Mouse (Mus musculus) heart, embryonic 13.5 days (tissue): ENCODE measurements around the gene Arhgap24. TPM values are rescaled to one million over a fixed set of nuclear protein-coding genes. Genes with fewer than 3 reads are reported as not detected.

Experiments
- ATAC-seq: fragments of 200-750 bp; cut with Nextera tagmentation; 2 replicates; pipeline ENCODE4 v1.8.0; 2017; ENCODE audit warnings: moderate TSS enrichment; ENCODE audit not compliant: insufficient number of reproducible peaks, low FRiP score, low TSS enrichment; ENCODE audit errors: extremely low read depth
- H3K27ac ChIP-seq: fragments of 300-500 bp; sonication (generic); replicated peaks from 2 replicates; pipeline ENCODE4 v1.5.1; 2015; ENCODE audit warnings: moderate library complexity, mild to moderate bottlenecking, inconsistent platforms
- H3K27me3 ChIP-seq: fragments of 300-500 bp; sonication (generic); replicated peaks from 2 replicates; pipeline ENCODE4 v1.6.1; 2015; ENCODE audit warnings: mild to moderate bottlenecking, inconsistent platforms
- H3K36me3 ChIP-seq: fragments of 300-500 bp; sonication (generic); 2 replicates; pipeline ENCODE4 v1.6.1; 2015; ENCODE audit warnings: mild to moderate bottlenecking, inconsistent platforms
- H3K4me1 ChIP-seq: fragments of 300-500 bp; sonication (generic); 2 replicates; pipeline ENCODE4 v1.6.1; 2015; ENCODE audit warnings: inconsistent platforms
- H3K4me2 ChIP-seq: fragments of 300-500 bp; sonication (generic); 2 replicates; pipeline ENCODE4 v1.6.1; 2015; ENCODE audit warnings: inconsistent platforms, mild to moderate bottlenecking, moderate library complexity
- H3K4me3 ChIP-seq: fragments of 300-500 bp; sonication (generic); 2 replicates; pipeline ENCODE4 v1.5.1; 2015; ENCODE audit warnings: moderate library complexity, mild to moderate bottlenecking, inconsistent platforms
- H3K9ac ChIP-seq: fragments of 300-500 bp; sonication (generic); 2 replicates; pipeline ENCODE4 v1.6.1; 2015; ENCODE audit warnings: inconsistent platforms, mild to moderate bottlenecking, moderate library complexity
- H3K9me3 ChIP-seq: fragments of 300-500 bp; sonication (generic); 2 replicates; pipeline ENCODE4 v1.6.1; 2016; ENCODE audit warnings: inconsistent platforms
- WGBS: fragments of 180-500 bp; shearing (Covaris S2); methylation state at CpG from one replicate; pipeline ENCODE4 v1.1.7; 2015; ENCODE audit warnings: mixed read lengths; 5-methylcytosine and 5-hydroxymethylcytosine counted together
- polyA plus RNA-seq: library from polyadenylated mRNA; unstranded; fragments of >200 nt; fragmentation: Nextera tagmentation; extraction: Ambion mirVana; gene quantifications from 2 replicates; pipeline ENCODE4 v1.2.1, GENCODE M21; 2015

Arhgap24 gene
- polyA plus RNA-seq, 1 experiment from 2014 or later, result 11.2 TPM

DNA sequence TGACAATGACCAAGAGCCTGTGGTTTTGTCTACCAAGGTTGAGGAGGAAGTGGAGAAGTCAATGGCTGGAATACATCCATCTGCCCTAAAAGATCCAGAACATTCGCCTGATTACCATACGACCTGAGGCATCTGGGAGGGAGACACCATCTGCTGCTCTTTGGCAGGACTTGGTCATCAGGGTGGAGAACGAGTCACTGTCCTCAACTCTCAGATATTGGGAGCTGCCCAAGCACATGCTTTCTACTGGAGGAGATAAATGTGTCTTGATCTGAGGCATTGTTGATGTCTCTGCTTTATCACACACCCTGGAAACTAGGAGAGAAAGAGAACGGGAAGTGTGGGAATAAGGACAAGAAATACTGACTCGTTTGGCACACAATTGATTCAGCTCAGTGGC lies 206.5 kb downstream of the Arhgap24 start:
- no peaks in the 10 kb centered on the region for H3K9me3 ChIP-seq
- ATAC-seq, result no peak
- no peak overlapping the region for H3K4me3 ChIP-seq
- H3K4me2 ChIP-seq, result no peak overlapping the region
- no peak overlapping the region for H3K9ac ChIP-seq
- WGBS, result 50% methylated on average over 5 of the region's 5 CpGs
- H3K36me3 ChIP-seq, result no peaks in the 10 kb centered on the region
- no peaks in the 10 kb centered on the region for H3K4me1 ChIP-seq
- H3K27me3 ChIP-seq, result no peaks in the 10 kb centered on the region
- H3K27ac ChIP-seq, result no peak overlapping the region

DNA sequence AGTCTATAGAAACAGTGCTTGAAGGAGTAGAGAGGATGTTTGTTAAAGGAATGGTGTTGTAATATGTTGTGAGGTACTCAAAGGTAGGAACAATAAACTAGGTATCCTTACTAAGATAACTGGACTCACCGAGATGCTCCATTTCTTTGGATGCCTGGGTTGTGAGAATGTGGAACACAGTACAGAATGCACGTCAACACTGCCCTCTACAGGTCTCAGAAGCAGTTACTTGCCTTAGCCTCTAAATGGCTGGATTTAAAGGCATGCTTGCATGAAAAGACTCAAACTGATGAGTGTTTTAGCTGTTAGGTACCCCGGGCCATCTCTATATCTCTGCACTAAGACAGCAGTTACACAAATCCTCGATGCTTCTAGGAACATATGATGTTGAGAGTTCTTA lies 211.3 kb downstream of the Arhgap24 start:
- Histone ChIP-seq H3K4me3 (no peak overlapping the region), H3K27me3 (no peaks in the 10 kb centered on the region), H3K9me3 (no peaks in the 10 kb centered on the region), H3K4me2 (no peak overlapping the region), H3K9ac (no peak overlapping the region), H3K4me1 (no peaks in the 10 kb centered on the region), H3K36me3 (no peaks in the 10 kb centered on the region), H3K27ac (no peak overlapping the region)
- ATAC-seq, result no peak
- WGBS, result 11% methylated on average over 4 of the region's 4 CpGs

DNA sequence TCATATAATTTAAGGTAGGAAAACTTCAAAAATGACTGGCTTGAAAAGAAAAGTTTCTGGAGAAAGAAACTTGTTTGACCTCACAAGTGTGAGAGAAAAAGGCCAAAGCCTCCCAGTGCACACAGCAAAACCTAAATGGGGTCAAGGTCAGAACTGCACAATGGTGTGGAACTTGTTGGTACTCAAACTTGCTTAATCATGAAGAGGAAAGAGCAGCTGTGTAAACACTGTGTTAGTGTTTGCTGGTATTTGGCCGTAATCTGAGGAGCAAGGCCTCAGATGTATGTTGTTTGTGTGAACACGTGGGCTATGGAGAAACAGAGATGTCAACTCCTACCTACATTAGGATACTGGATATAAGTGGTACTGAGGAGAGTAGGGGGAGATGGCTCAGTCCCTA lies 212.0 kb downstream of the Arhgap24 start:
- H3K4me1 ChIP-seq, result peaks cover 2% of the 10 kb centered on the region; the same call in 1 of the 2 replicates
- 64% methylated on average over 2 of the region's 2 CpGs for WGBS
- no peak; the same call in 1 of the 2 replicates for ATAC-seq
- no peaks in the 10 kb centered on the region for H3K9me3 ChIP-seq
- no peaks in the 10 kb centered on the region for H3K27me3 ChIP-seq
- H3K36me3 ChIP-seq, result no peaks in the 10 kb centered on the region
- H3K4me2 ChIP-seq, result no peak overlapping the region
- no peak overlapping the region for H3K9ac ChIP-seq
- no peak overlapping the region for H3K4me3 ChIP-seq
- no peak overlapping the region for H3K27ac ChIP-seq

DNA sequence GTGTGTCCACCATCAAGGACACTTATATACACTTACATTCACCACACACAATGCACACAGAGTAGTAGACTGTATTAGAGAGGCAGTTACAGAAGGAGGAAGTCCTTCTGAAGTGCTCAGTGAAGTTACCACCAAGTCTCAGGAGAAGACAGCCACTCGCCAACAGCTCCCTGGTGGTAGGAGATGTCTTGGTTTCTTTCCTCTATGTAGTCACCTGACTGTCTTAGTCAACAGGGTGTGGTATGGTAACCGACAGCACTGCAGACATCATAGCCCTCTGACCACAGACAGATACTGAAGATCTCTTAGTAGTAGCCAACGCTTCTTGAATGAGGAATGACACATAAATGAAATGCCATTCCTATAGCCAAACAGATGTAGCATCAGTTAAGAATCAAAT lies 212.7 kb downstream of the Arhgap24 start:
- no peaks in the 10 kb centered on the region for H3K36me3 ChIP-seq
- H3K4me1 ChIP-seq, result peaks cover 5% of the 10 kb centered on the region; the same call in 1 of the 2 replicates
- no peaks in the 10 kb centered on the region for H3K9me3 ChIP-seq
- no peaks in the 10 kb centered on the region for H3K27me3 ChIP-seq
- H3K27ac ChIP-seq, result no peak overlapping the region
- H3K4me2 ChIP-seq, result no peak overlapping the region
- 78% methylated on average over 3 of the region's 3 CpGs for WGBS
- no peak for ATAC-seq
- no peak overlapping the region for H3K9ac ChIP-seq
- no peak overlapping the region for H3K4me3 ChIP-seq

DNA sequence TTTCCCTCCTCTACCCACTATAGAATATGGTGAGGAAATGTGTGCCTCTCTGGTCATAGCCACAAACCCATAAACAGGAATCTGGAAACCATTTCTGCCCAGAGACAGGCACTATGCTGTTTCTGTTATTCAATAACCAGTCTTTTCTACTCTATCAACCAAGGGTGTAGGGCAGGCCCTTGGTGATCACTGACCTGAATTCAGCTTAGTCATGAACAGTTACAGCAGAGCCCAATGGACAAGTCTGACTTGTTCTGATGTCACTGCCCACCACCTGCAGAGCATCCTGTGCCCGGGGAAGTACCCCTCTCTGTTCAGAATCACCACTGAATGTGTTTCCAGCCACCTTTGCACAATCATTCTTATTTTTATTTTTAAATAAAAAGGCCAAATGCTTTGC lies 216.6 kb downstream of the Arhgap24 start:
- H3K9me3 ChIP-seq, result no peaks in the 10 kb centered on the region
- no peaks in the 10 kb centered on the region for H3K27me3 ChIP-seq
- H3K4me2 ChIP-seq, result no peak overlapping the region
- H3K4me3 ChIP-seq, result no peak overlapping the region
- WGBS, result 63% methylated on average over 1 of the region's 1 CpGs
- H3K4me1 ChIP-seq, result peaks cover 5% of the 10 kb centered on the region; the same call in 1 of the 2 replicates
- no peak overlapping the region for H3K9ac ChIP-seq
- no peak overlapping the region for H3K27ac ChIP-seq
- H3K36me3 ChIP-seq, result no peaks in the 10 kb centered on the region
- no peak for ATAC-seq

DNA sequence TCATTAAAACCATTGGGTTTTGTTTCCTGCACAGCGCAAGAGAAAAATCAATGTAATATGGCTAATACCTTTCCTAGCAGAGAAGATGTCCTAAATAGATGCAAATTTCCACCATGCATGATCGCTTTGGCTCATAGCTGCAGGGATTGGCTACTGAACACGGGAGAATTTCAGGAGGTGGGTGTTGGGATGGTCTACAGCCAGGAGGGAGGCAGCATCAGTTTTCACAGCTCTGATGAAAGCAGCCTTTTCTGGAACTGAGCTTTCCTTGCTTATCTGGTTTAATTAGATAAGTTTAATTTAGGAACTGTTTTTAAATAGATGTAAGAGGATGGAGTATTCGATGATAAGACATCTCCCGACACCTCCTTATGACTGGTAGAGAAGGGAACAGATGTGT lies 217.2 kb downstream of the Arhgap24 start:
- H3K27me3 ChIP-seq, result no peaks in the 10 kb centered on the region
- no peak overlapping the region for H3K9ac ChIP-seq
- 57% methylated on average over 5 of the region's 5 CpGs for WGBS
- no peak for ATAC-seq
- peaks cover 5% of the 10 kb centered on the region; the same call in 1 of the 2 replicates for H3K4me1 ChIP-seq
- H3K27ac ChIP-seq, result no peak overlapping the region
- no peaks in the 10 kb centered on the region for H3K36me3 ChIP-seq
- H3K9me3 ChIP-seq, result no peaks in the 10 kb centered on the region
- no peak overlapping the region for H3K4me2 ChIP-seq
- no peak overlapping the region for H3K4me3 ChIP-seq

DNA sequence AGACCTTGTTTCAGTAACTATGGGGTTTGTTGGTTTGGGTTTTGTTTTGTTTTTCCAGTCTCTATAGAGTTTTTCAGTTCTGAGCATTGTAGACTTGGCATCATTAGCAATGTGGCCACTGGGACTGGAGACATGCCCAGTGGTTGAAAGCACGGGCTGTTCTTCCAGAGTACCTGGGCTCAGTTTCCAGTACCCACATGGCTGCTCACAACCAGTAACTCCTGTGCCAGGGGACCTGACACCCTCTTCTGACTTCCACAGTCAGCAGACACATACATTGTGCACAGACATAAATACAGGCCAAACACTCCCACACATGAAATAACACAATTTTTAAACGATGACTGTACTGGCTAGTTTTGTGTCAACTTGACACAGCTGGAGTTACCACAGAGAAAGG lies 217.7 kb downstream of the Arhgap24 start:
- Histone ChIP-seq H3K27me3 (no peaks in the 10 kb centered on the region), H3K4me1 (peaks cover 8% of the 10 kb centered on the region; the same call in 1 of the 2 replicates), H3K4me3 (no peak overlapping the region), H3K36me3 (no peaks in the 10 kb centered on the region), H3K9me3 (no peaks in the 10 kb centered on the region), H3K27ac (no peak overlapping the region), H3K4me2 (no peak overlapping the region), H3K9ac (no peak overlapping the region)
- no peak for ATAC-seq
- WGBS, result 72% methylated on average over 2 of the region's 2 CpGs

DNA sequence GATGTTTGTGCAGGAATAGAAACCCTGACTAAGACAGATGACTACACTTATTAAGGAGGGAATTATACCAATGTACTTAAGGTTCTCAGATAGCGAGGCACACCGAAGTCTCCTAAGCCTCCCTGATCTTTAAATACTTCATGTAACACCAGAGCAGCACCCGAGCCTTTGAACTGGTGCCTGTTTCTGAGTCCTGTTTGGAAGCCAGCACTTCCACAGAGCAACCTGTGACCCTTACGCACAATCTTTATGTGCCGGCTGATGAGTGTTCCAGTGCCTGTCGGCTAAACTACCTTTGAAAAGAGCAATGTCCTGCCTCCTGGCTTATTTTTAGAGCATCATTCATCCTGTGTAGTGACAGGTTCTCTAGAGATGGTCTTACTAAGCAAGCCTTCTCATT lies 221.4 kb downstream of the Arhgap24 start:
- 54% methylated on average over 6 of the region's 6 CpGs for WGBS
- Histone ChIP-seq H3K9me3 (no peaks in the 10 kb centered on the region), H3K27me3 (no peaks in the 10 kb centered on the region), H3K4me1 (peaks cover 12% of the 10 kb centered on the region; the same call in 1 of the 2 replicates), H3K27ac (no peak overlapping the region), H3K4me2 (no peak overlapping the region), H3K9ac (no peak overlapping the region), H3K36me3 (no peaks in the 10 kb centered on the region), H3K4me3 (no peak overlapping the region)
- ATAC-seq, result no peak

DNA sequence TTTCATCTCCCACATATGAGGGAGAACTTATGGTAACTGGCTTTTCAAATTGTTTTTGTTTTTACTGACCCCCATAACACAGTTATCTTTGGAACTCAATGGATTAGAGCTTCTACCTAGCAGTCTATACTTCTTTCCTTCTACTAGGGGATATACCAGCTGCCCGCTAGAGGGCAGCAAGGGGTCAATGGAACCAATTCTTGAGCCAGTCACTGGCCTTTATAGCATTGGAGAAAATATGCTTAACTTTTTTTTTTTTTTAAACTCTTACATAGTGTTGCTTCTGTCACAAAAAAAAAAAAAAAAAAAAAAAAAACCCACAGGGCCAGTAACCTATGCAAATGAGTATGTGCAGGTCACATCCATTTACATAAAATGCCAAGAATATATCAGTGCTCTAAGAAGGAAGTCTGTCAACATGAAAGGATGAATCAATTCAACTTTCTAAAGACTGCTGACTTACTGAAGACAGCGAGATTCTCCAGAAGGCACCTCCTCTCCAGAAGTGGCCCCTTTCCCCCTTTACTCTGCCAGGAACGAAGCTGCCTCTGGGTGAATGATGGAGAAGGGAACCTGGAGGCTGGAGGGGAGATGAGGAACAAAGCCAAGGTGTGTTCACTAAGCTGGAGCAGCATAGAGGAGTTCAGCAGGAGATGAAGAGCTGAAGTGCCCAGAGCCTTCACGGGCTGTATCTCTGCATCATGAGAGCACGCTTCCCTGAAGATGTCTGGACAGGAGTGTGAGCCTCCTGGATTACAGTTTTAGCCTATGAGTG lies 222.3 kb downstream of the Arhgap24 start:
- H3K9me3 ChIP-seq, result no peaks in the 10 kb centered on the region
- no peaks in the 10 kb centered on the region for H3K36me3 ChIP-seq
- H3K27me3 ChIP-seq, result no peaks in the 10 kb centered on the region
- 48% methylated on average over 5 of the region's 5 CpGs for WGBS
- H3K4me2 ChIP-seq, result no peak overlapping the region
- H3K9ac ChIP-seq, result no peak overlapping the region
- no peak overlapping the region for H3K27ac ChIP-seq
- H3K4me3 ChIP-seq, result no peak overlapping the region
- H3K4me1 ChIP-seq, result 0 out of 2 replicates have a peak, but pooled peaks cover 7% of the 10 kb centered on the region
- no peak for ATAC-seq

DNA sequence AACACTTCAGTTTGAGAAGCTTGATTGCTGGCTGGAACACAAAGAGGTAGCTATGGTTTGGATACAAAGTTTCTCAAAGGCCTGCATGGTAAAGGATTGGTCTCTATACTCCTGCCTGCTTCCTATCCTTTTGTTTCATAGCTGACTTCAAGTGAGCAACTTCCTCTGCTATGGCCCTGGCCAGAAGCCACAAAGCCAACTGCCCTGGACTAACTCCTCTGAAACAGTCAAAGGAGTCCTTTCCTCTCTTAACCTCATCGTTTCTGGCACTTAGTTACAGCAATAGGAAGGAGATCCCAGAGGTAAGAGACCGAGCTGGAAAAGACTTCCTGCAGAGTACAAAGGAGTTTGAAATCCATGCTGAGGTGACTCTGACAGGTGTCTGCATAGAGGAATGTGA lies 224.0 kb downstream of the Arhgap24 start:
- no peaks in the 10 kb centered on the region for H3K9me3 ChIP-seq
- no peaks in the 10 kb centered on the region for H3K27me3 ChIP-seq
- H3K36me3 ChIP-seq, result no peaks in the 10 kb centered on the region
- WGBS, result 32% methylated on average over 2 of the region's 2 CpGs
- H3K4me2 ChIP-seq, result no peak overlapping the region
- H3K9ac ChIP-seq, result no peak overlapping the region
- H3K4me1 ChIP-seq, result 0 out of 2 replicates have a peak, but pooled peaks cover 7% of the 10 kb centered on the region
- H3K27ac ChIP-seq, result no peak overlapping the region
- H3K4me3 ChIP-seq, result no peak overlapping the region
- no peak for ATAC-seq

DNA sequence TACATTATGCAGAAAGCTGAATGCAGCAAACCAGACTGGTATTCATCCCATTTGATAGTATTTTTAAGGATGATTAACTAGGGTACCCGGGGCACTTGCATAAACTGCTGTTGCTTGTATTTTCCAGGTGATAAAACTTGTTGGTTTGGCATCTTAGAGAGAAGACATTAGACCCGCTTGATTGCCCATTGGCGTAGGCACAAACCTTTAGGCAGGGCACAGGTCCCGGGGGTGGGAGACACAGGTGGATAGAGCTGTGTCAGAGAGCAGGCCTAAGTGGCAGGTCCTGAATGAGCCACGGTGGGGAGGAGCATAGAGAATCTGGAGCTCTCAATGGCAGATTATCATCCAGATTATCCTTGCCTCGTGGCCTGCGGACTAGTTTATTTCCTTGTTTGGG lies 229.1 kb downstream of the Arhgap24 start:
- Histone ChIP-seq H3K4me3 (no peak overlapping the region), H3K9me3 (no peaks in the 10 kb centered on the region), H3K4me1 (no peaks in the 10 kb centered on the region), H3K36me3 (no peaks in the 10 kb centered on the region), H3K27ac (no peak overlapping the region), H3K9ac (no peak overlapping the region), H3K4me2 (no peak overlapping the region), H3K27me3 (no peaks in the 10 kb centered on the region)
- ATAC-seq, result no peak
- WGBS, result 83% methylated on average over 7 of the region's 7 CpGs

DNA sequence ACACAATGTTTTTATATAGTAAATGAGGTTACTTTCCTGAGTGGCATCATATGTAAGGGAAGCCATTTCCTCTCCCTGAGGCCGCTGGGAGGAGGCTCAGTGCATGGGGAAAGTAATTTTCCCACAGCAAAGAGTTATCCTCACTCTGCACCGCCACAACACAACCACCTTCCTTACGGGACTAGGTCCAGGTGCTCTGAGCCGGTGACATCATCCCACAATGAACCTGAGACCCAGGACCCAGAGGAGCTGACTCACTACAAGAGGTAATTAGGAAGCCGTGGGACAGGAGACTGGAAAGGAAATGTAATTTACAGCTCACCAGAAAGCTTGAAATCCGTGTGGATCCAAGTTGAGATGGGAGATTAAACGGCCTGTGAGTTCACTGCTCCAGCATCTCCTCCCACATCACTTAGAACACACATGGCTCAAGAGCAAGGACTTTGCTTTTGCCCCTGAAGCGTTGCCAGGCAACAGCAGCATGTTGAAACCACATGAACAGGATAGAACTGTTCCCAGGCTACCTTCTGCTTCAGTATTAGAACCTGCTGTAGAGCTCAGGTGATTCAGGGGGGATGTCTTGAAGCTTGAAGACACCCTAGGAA lies 238.3 kb downstream of the Arhgap24 start:
- WGBS, result 57% methylated on average over 8 of the region's 8 CpGs
- Histone ChIP-seq H3K27ac (no peak overlapping the region), H3K9ac (no peak overlapping the region), H3K36me3 (no peaks in the 10 kb centered on the region), H3K4me2 (no peak overlapping the region), H3K4me1 (0 out of 2 replicates have a peak, but pooled peaks cover 8% of the 10 kb centered on the region), H3K4me3 (no peak overlapping the region), H3K27me3 (no peaks in the 10 kb centered on the region), H3K9me3 (no peaks in the 10 kb centered on the region)
- no peak for ATAC-seq
